Mouse (Mus musculus): ENCODE measurements around the gene Zfp787.
"Not testable (repeated sequence)": the region's sequence is repeated elsewhere in the genome, so short reads cannot be mapped to it uniquely, and the experiment has no call there.

Gene Zfp787

DNA sequence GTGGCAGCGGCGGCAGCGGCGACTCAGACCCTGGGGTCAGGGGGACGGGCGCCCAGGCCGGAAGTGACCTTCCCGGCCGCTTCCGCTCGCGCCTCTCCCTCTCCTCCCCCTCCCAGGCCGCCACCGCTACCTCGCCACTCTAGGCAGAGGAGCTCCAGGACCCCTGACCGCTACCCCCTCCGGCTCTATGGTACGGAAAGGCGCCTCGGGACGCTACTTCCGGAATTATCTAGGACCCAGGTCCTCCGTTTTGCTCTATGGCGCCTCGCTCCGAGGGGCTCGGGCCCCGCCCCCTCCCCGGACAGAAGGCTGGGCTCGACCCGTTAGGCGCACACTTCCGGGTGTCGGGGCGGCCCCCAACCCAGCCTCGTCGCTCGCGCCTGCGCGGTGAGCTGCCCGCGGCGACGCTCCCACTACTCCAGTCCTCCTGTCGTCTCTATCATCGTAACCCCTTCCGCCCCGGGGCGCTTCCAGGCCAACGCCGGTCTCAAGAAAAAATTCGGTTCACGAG is at the start of gene Zfp787:
Zfp787 (minus strand) TSS at position 97 of the 511 bp plus-strand sequence.
- peak; percentile 93 for DNase-seq (ENCODE audit: low read depth, low spot score)

DNA sequence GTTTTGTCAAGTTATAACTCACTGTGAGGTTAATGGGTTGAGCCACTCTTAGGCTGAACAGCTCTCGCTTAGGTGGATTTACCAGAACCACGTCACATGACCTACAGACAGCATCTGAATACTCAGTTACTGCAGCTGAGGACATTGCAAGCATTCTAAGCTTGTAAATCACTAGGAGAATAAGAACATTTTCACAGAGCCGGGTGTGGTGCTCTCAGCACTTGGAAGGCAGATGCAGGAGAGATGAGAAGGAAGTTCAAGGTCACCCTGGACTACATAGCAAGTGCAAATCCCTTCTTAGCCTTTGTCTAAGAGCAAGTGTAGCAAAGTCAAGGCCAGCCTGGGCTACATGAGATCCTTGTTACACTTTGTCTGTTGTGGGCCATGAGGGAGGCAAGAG is 48.4 kb upstream of the Zfp787 start:
- no peak for DNase-seq (ENCODE audit: low read depth, low spot score)

DNA sequence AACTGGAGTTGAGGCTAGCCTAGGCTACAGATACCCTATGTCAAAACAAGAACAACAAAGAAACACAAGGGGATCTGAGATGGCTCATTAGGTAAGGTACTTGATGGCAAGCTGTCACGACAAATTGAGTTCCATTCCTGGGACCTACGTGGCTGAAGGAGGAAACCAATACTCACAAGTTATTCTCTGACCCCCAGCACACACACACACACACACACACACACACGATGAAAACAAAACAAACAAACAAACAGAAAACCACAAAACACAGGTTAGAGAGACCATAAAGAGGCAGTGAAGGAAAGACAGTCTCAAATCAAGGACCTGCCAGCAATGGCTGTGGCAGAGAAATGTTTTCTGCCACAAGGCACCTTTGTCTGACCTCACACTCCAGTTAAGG is 41.0 kb upstream of the Zfp787 start, which contains the start of gene Galp:
Galp (plus strand) TSS at position 301 of the 400 bp plus-strand sequence.
- DNase-seq (ENCODE audit: low read depth, low spot score) = no peak

DNA sequence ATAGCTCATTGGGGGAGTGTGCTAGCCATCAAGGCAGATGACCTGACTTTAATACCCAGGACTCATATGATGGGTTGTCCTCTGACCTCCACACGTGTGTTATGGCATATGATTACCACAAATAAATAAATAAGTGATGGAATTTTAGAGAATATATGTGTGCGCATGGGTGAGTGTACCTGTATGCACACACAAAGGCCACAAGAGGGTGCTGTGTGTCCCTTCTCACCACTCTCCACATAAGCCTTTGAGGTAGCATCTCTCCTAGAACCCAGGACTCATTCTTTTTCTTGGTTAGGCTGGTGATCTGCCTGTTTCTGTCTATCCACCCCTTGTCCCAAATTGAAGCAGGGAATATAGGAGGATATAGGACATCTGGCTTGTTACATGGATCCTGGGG is 40.0 kb upstream of the Zfp787 start:
- DNase-seq (ENCODE audit: low read depth, low spot score) = no peak

DNA sequence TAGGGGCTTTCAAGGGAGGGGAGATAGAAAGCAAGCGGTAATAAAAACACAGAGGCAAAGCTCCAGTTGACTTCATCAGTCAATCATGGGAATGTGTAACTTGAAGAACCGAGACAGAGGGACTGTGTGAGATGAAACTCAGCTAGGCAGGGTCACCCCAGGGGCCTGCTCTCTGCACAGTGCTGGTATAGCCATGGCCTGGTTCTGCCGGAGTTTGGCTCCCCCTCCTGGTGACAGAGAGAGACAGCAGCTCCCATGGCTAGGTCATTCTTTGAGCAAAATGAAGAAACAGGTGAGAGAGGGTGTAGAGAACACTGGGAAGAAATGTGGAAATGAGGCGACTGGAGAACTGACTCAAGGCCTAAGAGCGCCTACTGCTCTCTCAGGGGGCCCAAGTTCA is 38.3 kb upstream of the Zfp787 start:
- peak; percentile 59 for DNase-seq (ENCODE audit: low read depth, low spot score)

DNA sequence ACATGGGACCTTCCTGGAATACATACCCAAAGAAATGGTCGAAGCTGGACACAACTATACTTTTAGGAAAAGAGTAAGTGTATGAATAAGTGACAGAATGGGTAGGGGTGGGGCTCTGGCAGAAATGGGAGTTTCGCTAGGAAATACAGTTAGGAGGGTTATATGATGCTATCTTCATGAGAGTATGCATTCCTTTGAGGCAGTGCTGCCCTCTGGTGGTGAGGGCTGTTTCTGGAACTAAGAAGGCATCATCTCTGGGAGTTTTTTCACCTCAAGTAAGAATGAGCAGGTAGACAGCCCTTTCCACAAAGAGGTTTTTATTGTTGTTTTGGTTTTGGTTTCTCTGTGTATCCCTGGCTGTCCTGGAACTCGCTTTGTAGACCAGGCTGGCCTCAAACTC is 35.6 kb upstream of the Zfp787 start:
- DNase-seq (ENCODE audit: low read depth, low spot score) = peak; percentile 64

DNA sequence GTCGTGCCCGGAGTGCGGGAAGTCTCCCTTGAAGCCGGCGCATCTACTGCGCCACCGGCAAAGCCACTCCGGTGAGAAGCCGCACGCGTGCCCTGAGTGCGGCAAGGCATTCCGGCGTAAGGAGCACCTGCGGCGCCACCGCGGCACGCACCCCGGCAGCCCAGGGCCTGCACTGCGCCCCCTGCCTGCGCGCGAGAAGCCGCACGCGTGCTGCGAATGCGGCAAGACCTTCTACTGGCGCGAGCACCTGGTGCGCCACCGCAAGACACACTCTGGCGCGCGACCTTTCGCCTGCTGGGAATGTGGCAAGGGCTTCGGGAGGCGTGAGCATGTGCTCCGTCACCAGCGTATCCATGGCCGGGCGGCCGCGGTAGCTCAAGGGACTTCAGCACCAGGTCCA is 33.7 kb upstream of the Zfp787 start:
- no peak for DNase-seq (ENCODE audit: low read depth, low spot score)

DNA sequence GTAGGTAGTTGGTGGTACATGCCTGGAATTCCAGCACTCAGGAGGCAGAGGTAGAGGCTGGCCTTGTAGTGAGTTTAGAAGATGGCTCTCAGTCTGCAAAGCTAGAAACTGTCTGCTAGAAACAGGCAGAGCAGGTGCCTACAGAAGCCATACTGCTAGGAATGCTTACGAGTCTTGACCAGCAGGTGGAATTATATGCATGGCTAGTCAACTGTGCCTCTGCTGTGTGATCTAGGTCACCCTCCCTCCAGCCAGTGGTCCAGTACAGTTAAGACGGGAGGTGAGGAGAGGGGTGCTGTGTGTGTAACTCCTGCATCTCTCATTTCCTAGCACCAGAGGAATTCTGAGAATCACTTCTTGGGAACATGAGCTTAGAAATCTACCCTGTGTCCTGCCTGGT is 31.0 kb upstream of the Zfp787 start:
- no peak for DNase-seq (ENCODE audit: low read depth, low spot score)

DNA sequence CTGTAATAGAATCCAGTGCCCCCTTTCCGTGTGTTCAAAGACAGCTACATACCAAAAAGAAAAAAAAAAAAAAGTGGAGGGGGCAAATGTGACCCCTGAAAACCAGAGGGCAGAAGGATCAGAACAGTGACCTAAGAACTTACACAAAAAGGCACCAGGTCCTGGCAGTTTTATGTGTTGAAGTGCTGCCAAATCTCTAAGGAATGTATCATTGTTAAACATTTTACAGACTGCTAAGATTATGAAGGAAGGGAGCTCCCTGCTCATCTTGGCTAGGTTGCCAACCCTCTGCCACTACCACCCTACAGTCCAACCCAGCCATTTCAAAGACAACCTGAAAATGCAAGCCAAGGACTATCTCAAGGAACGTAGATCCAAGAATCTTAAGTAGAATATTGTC is 30.4 kb upstream of the Zfp787 start:
- no peak for DNase-seq (ENCODE audit: low read depth, low spot score)

DNA sequence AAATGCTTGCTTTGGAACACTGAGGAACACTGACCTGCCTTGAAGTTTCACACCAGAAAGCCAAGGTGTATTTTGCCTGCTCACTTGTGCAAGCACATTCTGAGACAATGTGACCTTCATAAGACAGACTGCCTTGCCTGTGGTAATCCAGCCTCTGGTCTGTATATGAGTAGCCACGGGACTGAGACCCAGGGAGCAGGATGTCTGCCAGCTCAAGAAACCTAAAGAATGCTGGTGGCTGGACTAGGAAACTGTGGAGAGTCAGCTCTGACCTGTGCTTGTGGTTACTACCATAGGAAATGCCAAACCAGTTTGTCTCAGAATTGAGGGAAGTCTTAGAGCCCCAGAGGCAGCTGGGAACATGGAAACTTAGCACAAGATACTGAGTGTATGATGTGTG is 29.6 kb upstream of the Zfp787 start:
- no peak for DNase-seq (ENCODE audit: low read depth, low spot score)

DNA sequence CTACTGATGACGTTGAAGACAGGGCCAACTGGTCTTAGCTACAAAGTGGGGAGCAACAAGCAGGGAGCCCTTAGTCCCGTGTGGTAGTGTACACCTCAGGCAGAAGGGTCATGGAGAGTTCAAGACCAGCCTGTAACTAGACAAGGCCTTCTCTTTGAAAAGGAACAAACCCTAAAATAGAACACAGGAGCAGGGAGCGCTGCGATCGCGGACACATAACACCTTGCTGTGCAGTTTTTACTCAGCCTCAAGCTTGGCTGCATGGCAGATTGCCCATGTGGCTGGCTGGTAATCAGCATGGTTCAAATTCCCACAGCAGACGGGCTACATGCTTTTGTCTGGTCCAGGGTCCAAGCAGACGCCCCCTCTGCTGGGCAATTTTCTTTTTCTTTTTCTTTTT is 28.7 kb upstream of the Zfp787 start:
- no peak for DNase-seq (ENCODE audit: low read depth, low spot score)

DNA sequence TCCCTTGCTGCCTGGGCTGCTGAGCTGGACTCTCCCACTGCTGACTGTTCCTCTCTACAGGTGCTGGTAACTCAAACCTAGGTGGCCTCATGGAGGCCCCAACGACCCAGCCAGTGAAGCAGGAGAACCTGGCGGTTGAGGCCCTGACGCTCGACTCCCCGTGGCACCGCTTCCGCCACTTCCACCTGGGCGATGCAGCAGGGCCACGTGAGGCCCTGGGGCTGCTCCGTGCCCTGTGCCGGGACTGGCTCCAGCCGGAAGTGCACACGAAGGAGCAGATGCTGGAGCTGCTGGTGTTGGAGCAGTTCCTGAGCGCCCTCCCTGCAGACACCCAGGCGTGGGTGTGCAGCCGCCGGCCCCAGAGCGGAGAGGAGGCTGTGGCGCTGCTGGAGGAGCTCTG is 28.0 kb upstream of the Zfp787 start:
- DNase-seq (ENCODE audit: low read depth, low spot score) = no peak

DNA sequence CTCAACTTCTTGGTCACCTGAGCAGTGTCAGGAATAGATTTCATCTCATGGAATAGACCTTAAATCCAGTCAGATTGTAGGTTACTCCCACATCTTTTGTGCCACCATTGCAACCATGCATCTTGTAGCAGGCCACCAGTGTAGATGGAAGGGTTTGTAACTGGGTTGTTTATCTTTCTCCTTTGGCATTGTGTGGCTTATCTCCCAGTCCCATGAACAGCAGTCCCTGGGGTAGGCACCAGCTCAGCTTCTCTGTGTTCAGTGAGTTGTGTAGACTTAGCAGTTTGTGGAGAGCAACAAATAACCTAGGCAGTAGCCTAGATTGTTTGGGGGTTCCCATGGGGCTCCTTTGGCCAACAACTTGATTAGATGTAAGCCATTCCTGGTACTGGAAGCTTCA is 27.1 kb upstream of the Zfp787 start:
- no peak for DNase-seq (ENCODE audit: low read depth, low spot score)

DNA sequence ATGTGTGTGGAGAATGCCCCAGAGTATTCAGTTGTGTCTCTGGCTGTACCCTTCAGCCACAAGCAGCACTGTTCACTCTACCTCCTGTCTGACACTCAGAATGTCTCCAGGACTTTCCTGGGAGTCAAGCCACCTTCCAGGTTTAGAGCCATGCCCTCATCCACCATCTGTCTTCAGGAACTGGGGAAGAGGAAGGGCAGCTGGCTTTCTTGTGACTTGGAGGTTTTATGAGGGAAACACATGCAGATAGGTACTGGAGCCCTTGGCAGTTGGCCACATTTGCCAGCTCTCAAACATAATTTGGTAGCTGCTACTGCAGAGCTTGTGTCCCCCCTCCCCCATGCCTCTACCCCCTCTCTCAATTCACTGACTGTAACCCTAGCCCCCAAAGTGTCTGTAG is 23.2 kb upstream of the Zfp787 start:
- DNase-seq (ENCODE audit: low read depth, low spot score) = no peak

DNA sequence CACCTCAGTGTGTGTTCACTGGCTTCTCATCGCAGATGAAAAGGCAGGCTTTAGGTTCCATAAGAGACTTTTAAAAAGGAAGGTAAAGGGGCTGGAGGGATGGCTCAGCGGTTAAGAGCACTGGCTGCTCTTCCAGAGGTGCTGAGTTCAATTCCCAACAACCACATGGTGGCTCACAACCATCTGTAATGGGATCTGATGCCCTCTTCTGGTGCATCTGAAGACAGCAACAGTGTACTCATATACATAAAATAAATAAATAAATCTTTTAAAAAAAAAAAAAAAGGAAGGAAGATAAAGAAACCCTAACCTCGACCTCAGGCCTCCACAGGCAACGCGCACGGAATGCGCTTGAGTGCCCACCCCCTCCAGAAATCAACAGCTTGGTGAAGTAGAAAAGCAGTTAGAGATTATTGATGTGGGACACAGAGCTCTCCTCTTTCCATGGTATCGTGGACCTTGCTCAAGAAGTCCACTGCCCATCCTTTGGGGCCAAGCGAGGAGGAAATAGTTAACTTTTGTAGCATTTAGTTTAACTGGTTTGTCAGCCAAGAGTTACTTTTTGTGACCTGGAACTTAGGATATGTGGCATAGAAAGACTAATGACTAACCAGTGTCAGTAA is 18.7 kb upstream of the Zfp787 start:
- DNase-seq (ENCODE audit: low read depth, low spot score) = not testable (repeated sequence)

DNA sequence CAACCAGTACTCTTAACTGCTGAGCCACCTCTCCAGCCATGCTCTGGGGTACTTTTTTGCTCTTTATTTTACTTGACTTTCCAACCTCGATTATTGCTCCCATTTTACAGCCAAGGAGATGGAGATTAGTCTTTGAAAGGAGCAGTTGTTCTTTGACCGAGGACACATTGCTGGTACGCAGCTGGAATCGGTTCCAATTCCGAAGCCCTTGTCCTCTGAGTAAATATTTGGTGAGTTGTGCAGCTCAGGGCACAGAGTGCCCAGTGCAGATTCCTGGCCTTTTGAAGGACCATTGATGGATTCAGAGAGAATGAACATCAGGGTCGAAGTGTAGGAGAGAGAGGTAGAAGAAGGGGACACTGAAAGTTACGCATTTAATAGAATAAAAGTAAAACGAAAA is 18.1 kb upstream of the Zfp787 start:
- no peak for DNase-seq (ENCODE audit: low read depth, low spot score)

DNA sequence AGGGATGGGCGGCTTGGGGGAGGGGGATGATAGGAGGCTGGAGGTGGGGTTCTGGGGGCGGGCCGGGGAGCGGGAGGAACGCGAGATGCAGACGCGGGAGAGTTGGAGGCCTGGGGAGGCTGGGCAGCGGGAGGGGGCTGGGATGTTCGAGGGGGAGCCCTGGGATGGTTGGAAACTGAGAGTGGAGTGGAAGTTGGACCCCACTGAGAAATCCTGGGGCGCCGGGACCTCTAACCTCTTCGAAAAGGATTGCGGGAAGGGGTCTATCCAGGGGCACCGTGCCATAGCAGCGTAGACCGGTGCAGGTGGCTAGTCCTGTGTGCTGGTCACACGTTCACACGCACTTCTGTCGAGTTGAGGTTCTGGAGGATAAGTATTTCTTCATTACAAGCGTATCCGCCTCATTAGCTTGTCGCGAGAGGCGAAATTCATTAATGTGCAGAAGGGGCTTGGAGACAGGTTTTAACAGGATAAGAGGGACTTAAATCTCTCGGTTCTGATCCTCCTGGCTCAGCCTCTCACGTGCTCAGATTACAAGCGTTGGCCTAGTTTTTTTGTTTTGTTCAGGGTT is 17.0 kb upstream of the Zfp787 start:
- DNase-seq (ENCODE audit: low read depth, low spot score) = peak; percentile 73

DNA sequence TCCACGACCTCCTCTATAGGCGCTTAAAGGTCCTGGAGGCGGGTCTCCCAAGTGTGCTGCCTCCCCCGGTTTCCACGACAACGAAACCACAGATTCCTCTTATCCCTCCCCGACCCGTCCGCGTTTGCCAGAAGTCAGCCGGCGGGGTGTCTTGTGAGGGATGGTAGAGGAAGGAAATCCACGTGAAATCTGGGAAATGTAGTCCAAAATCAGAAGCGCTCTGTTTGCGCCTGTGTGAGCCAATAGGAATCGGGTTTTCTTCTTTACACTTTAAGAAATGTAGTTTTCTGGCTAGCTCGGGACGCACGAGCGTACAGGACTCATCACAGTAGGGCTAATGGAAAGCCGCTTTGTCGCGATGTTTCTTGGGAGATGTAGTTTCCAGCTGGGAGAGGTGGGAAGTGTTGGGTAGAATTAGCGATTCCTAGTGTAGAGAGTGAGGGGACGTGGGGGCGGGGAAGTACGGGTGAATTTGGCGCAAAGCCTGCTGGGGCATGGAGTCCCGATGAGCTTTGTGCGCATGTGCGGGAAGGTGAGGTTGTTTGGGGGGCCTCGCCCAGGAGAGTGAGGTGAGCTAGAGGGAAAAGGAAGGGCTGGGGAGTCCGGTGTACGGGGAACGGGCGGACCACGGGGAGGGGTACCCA is 16.3 kb upstream of the Zfp787 start, which contains the start of gene Zfp444:
Zfp444 (plus strand) TSS at position 221 of the 644 bp plus-strand sequence.
- DNase-seq (ENCODE audit: low read depth, low spot score) = peak; percentile 94

DNA sequence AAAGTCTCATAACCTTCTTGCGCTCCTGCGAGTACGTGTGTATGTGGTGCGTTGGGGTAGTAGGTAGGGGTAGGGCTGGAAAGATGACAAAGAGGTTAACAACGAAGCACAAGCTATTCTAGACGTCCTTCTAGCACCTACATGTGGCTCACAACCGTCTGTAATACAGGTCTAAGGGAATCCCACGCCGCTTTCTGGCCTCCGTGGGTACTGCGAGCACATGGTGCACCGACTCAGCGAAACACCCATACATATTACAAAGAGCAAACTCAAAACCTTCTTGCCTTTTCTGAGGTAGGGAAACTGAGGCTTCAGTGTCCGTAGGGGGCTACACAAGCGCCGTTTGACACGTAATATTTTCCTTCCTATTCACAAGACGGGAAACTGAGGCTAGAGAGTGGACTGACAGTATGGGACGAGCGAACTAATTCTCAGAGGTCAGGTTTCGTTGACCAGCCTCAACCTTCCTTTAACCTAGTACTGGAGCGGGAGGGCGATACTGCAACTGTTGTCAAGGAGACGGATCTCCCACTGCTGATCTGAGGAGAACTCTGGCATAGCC is 15.7 kb upstream of the Zfp787 start:
- DNase-seq (ENCODE audit: low read depth, low spot score) = no peak

DNA sequence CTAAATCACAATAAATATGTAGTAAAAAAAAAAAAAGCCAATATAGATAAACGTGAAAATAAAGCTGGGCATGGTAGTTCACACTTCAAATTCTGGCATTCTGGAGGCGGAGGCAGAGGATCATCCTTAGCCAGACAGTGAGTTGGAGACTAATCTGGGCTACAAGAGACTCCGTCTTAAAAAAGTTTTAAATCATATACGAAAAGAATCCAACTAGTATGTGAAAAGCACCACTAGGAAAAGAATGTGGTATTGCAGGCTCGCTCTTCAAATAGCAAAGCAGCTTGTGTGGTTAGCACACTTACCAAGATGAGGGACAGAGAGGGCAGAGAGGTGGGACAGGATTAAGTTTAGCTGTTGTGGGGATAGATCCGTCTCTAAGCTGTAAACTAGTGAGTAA is 15.1 kb upstream of the Zfp787 start:
- DNase-seq (ENCODE audit: low read depth, low spot score) = peak; percentile 70

DNA sequence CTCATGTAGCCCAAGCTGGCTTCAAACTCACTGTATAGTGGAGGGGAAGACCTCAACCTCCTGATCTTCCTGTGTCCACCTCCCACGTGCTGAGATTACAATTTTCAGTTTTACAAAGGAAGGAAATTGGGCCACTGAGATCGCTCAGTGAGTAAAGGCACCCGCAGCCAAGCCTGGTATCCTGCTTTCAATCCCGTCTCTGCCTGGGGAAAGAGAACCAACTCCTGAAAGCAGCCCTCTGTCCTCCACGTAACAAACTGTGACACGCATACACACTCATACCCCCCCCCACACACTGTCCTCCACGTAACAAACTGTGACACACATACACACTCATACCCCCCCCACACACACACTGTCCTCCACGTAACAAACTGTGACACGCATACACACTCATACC is 14.6 kb upstream of the Zfp787 start:
- DNase-seq (ENCODE audit: low read depth, low spot score) = no peak

DNA sequence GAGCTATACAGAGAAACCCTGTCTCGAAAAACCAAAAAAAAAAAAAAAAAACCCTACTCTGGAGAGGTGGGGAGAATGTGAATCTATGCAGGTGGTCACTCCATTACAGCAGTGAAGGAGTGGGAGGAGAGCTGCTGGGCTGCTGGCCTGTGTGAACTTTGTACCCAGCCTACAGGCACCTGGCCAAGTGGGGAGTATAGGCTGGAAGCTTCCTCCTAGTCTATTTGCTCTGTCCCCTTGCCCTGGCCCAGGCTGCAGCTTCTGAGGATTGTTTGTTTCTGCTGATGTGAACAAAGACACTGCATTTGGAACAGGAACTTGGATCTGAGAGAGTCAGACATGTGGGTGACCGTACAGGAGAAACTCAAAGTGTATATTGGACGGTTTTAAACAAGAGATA is 13.6 kb upstream of the Zfp787 start:
- DNase-seq (ENCODE audit: low read depth, low spot score) = no peak

DNA sequence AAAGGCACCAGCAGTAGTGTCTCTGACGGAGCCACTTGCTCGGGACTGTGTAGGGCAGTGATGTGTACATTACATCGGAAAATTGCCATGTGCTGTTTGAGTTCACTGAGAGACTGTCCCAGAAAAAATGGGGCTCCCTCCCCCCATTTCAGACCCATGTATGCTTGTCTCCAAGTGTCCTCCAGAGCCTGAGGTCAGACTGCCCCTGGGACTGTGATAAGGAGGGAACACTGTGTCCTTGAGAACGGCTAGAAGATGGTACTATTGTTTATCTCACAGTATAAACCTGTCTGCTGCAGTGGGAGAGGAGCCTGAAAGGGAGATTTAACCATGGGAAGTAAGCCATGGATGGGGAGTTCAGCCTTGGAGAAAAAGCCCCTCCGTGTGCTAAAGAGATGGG is 8.9 kb upstream of the Zfp787 start:
- no peak for DNase-seq (ENCODE audit: low read depth, low spot score)
